Mouse (Mus musculus) stomach, postnatal 0 days (tissue): ENCODE results near the gene Igf1. TPM values are rescaled to one million over a fixed set of nuclear protein-coding genes. Genes with fewer than 3 reads are reported as not detected.

ENCODE experiments used
- ATAC-seq: fragments of 200-750 bp; cut with Nextera tagmentation; 2 replicates; pipeline ENCODE4 v1.8.0; 2017; ENCODE audit not compliant: low FRiP score, low TSS enrichment
- DNase-seq: peaks from one replicate; pipeline ENCODE4 v3.0.0-alpha.2; 2016; ENCODE audit warnings: low spot score
- H3K27ac ChIP-seq: fragments of 300-500 bp; sonication (generic); replicated peaks from 2 replicates; pipeline ENCODE4 v1.5.1; 2014; ENCODE audit warnings: mild to moderate bottlenecking, control low read depth
- H3K27me3 ChIP-seq: fragments of 300-500 bp; sonication (generic); 2 replicates; pipeline ENCODE4 v1.6.1; 2014; ENCODE audit warnings: low read length; ENCODE audit not compliant: control insufficient read depth, insufficient read depth
- H3K36me3 ChIP-seq: fragments of 300-500 bp; sonication (generic); 2 replicates; pipeline ENCODE4 v1.6.1; 2014; ENCODE audit warnings: low read length, mixed read lengths; ENCODE audit not compliant: control insufficient read depth, insufficient read depth
- H3K4me1 ChIP-seq: fragments of 300-500 bp; sonication (generic); replicated peaks from 2 replicates; pipeline ENCODE4 v1.6.1; 2014; ENCODE audit warnings: antibody characterized with exemption; ENCODE audit not compliant: control insufficient read depth, insufficient read depth
- H3K4me2 ChIP-seq: fragments of 300-500 bp; sonication (generic); replicated peaks from 2 replicates; pipeline ENCODE4 v1.6.1; 2014; ENCODE audit warnings: low read depth, mild to moderate bottlenecking, control low read depth, moderate library complexity
- H3K4me3 ChIP-seq: fragments of 300-500 bp; sonication (generic); 2 replicates; pipeline ENCODE4 v1.5.1; 2014; ENCODE audit warnings: low read depth, low read length, control low read depth
- H3K9ac ChIP-seq: fragments of 300-500 bp; sonication (generic); 2 replicates; pipeline ENCODE4 v1.6.1; 2014; ENCODE audit warnings: mild to moderate bottlenecking, low read length, control low read depth, mixed read lengths
- H3K9me3 ChIP-seq: fragments of 300-500 bp; sonication (generic); 2 replicates; pipeline ENCODE4 v1.6.1; 2016; ENCODE audit warnings: low read length; ENCODE audit not compliant: control insufficient read depth
- CTCF ChIP-seq: IDR thresholded peaks from 2 replicates; pipeline ENCODE4 v1.5.1; 2016; ENCODE audit warnings: antibody characterized with exemption, low read depth, mild to moderate bottlenecking, moderate library complexity
- EP300 ChIP-seq: optimal IDR thresholded peaks from 2 replicates; pipeline ENCODE3; 2016; ENCODE audit warnings: antibody characterized with exemption
- WGBS: fragments of 180-500 bp; shearing (Covaris S2); extraction: QIAGEN DNeasy Blood & Tissue Kit; methylation state at CpG from one replicate; pipeline ENCODE4 v1.1.7; 2014; 5-methylcytosine and 5-hydroxymethylcytosine counted together
- polyA plus RNA-seq: library from polyadenylated mRNA; unstranded; fragments of >200 nt; fragmentation: Nextera tagmentation; extraction: Ambion mirVana; gene quantifications from 2 replicates; pipeline ENCODE4 v1.2.1, GENCODE M21; 2015

Gene Igf1
- polyA plus RNA-seq, 1 experiment from 2014 or later = 42.5 TPM

- DNase-seq (no peak), ATAC-seq (no peak)
- no peak overlapping the region for H3K27ac ChIP-seq
- 0 out of 2 replicates have a peak, but pooled peaks cover 2% of the 10 kb centered on the region for H3K4me1 ChIP-seq
- H3K4me3 ChIP-seq = no peak overlapping the region
- no peaks in the 10 kb centered on the region for H3K9me3 ChIP-seq
- no peaks in the 10 kb centered on the region for H3K27me3 ChIP-seq
- no peak overlapping the region for H3K4me2 ChIP-seq
- H3K36me3 ChIP-seq = no peaks in the 10 kb centered on the region
- 46% methylated on average over 8 of the region's 8 CpGs for WGBS
- no peak for TF ChIP-seq EP300
- no peak for TF ChIP-seq CTCF
- no peak overlapping the region for H3K9ac ChIP-seq
These were observed 68.5 kb downstream of the Igf1 start for GRCm38 (mm10) chr10:87926564-87926963.

- no peak for TF ChIP-seq EP300
- no peak for TF ChIP-seq CTCF
- DNase-seq (peak; percentile 64), ATAC-seq (peak; percentile 56)
- H3K27ac ChIP-seq = no peak overlapping the region
- H3K27me3 ChIP-seq = no peaks in the 10 kb centered on the region
- H3K4me1 ChIP-seq = 0 out of 2 replicates have a peak, but pooled peaks cover 2% of the 10 kb centered on the region
- H3K9ac ChIP-seq = no peak overlapping the region
- no peaks in the 10 kb centered on the region for H3K36me3 ChIP-seq
- peak overlapping the region; percentile 14; the same call in 1 of the 2 replicates for H3K4me2 ChIP-seq
- no peaks in the 10 kb centered on the region for H3K9me3 ChIP-seq
- 19% methylated on average over 6 of the region's 6 CpGs for WGBS
- no peak overlapping the region for H3K4me3 ChIP-seq
These were observed 69.1 kb downstream of the Igf1 start for GRCm38 (mm10) chr10:87927131-87927609.

- H3K4me3 ChIP-seq = no peak overlapping the region
- no peaks in the 10 kb centered on the region for H3K36me3 ChIP-seq
- H3K9ac ChIP-seq = no peak overlapping the region
- ATAC-seq = no peak
- WGBS = 73% methylated on average over 4 of the region's 4 CpGs
- TF ChIP-seq EP300 = no peak
- TF ChIP-seq CTCF = no peak
- H3K27me3 ChIP-seq = no peaks in the 10 kb centered on the region
- no peak overlapping the region for H3K27ac ChIP-seq
- H3K4me2 ChIP-seq = no peak overlapping the region
- no peaks in the 10 kb centered on the region for H3K4me1 ChIP-seq
- no peaks in the 10 kb centered on the region for H3K9me3 ChIP-seq
- no peak for DNase-seq
These were observed 90.1 kb downstream of the Igf1 start for GRCm38 (mm10) chr10:87948192-87948591.

GRCm38 (mm10) chr10:87971536-87971935, 113.5 kb downstream of the Igf1 start:
- H3K4me2 ChIP-seq = no peak overlapping the region
- ATAC-seq (no peak), DNase-seq (no peak)
- no peak overlapping the region for H3K9ac ChIP-seq
- WGBS = 62% methylated on average over 6 of the region's 6 CpGs
- H3K36me3 ChIP-seq = no peaks in the 10 kb centered on the region
- peak; percentile 57 for TF ChIP-seq CTCF
- no peak for TF ChIP-seq EP300
- H3K27ac ChIP-seq = no peak overlapping the region
- H3K4me1 ChIP-seq = no peaks in the 10 kb centered on the region
- H3K27me3 ChIP-seq = no peaks in the 10 kb centered on the region
- H3K4me3 ChIP-seq = no peak overlapping the region
- no peaks in the 10 kb centered on the region for H3K9me3 ChIP-seq

- Histone ChIP-seq H3K4me2 (no peak overlapping the region), H3K27ac (no peak overlapping the region), H3K36me3 (no peaks in the 10 kb centered on the region), H3K9me3 (no peaks in the 10 kb centered on the region), H3K9ac (no peak overlapping the region), H3K4me3 (no peak overlapping the region), H3K4me1 (no peaks in the 10 kb centered on the region), H3K27me3 (no peaks in the 10 kb centered on the region)
- ATAC-seq = no peak
- DNase-seq = no peak
- TF ChIP-seq CTCF = no peak
- TF ChIP-seq EP300 = no peak
- 56% methylated on average over 4 of the region's 4 CpGs for WGBS
These were observed 116.0 kb downstream of the Igf1 start for GRCm38 (mm10) chr10:87973911-87974631.

- 66% methylated on average over 5 of the region's 5 CpGs for WGBS
- Histone ChIP-seq H3K27me3 (no peaks in the 10 kb centered on the region), H3K27ac (no peak overlapping the region), H3K36me3 (no peaks in the 10 kb centered on the region), H3K4me3 (no peak overlapping the region), H3K9ac (no peak overlapping the region), H3K9me3 (no peaks in the 10 kb centered on the region), H3K4me1 (no peaks in the 10 kb centered on the region), H3K4me2 (no peak overlapping the region)
- DNase-seq = no peak
- no peak for TF ChIP-seq EP300
- TF ChIP-seq CTCF = no peak
- ATAC-seq = no peak
These were observed 127.3 kb downstream of the Igf1 start for GRCm38 (mm10) chr10:87985375-87985774.
